Mouse (Mus musculus) heart, embryonic 13.5 days (tissue): Measurements from ENCODE around the gene Amh. TPM values are rescaled to one million over a fixed set of nuclear protein-coding genes. Genes with fewer than 3 reads are reported as not detected.
"Not testable (repeated sequence)": the region's sequence is repeated elsewhere in the genome, so short reads cannot be mapped to it uniquely, and the experiment has no call there.

Experiments used
- ATAC-seq: fragments of 200-750 bp; cut with Nextera tagmentation; 2 replicates; pipeline ENCODE4 v1.8.0; 2017; ENCODE audit warnings: moderate TSS enrichment; ENCODE audit not compliant: insufficient number of reproducible peaks, low FRiP score, low TSS enrichment; ENCODE audit errors: extremely low read depth
- H3K27ac ChIP-seq: fragments of 300-500 bp; sonication (generic); replicated peaks from 2 replicates; pipeline ENCODE4 v1.5.1; 2015; ENCODE audit warnings: moderate library complexity, mild to moderate bottlenecking, inconsistent platforms
- H3K27me3 ChIP-seq: fragments of 300-500 bp; sonication (generic); replicated peaks from 2 replicates; pipeline ENCODE4 v1.6.1; 2015; ENCODE audit warnings: mild to moderate bottlenecking, inconsistent platforms
- H3K36me3 ChIP-seq: fragments of 300-500 bp; sonication (generic); 2 replicates; pipeline ENCODE4 v1.6.1; 2015; ENCODE audit warnings: mild to moderate bottlenecking, inconsistent platforms
- H3K4me1 ChIP-seq: fragments of 300-500 bp; sonication (generic); 2 replicates; pipeline ENCODE4 v1.6.1; 2015; ENCODE audit warnings: inconsistent platforms
- H3K4me2 ChIP-seq: fragments of 300-500 bp; sonication (generic); 2 replicates; pipeline ENCODE4 v1.6.1; 2015; ENCODE audit warnings: inconsistent platforms, mild to moderate bottlenecking, moderate library complexity
- H3K4me3 ChIP-seq: fragments of 300-500 bp; sonication (generic); 2 replicates; pipeline ENCODE4 v1.5.1; 2015; ENCODE audit warnings: moderate library complexity, mild to moderate bottlenecking, inconsistent platforms
- H3K9ac ChIP-seq: fragments of 300-500 bp; sonication (generic); 2 replicates; pipeline ENCODE4 v1.6.1; 2015; ENCODE audit warnings: inconsistent platforms, mild to moderate bottlenecking, moderate library complexity
- H3K9me3 ChIP-seq: fragments of 300-500 bp; sonication (generic); 2 replicates; pipeline ENCODE4 v1.6.1; 2016; ENCODE audit warnings: inconsistent platforms
- WGBS: fragments of 180-500 bp; shearing (Covaris S2); methylation state at CpG from one replicate; pipeline ENCODE4 v1.1.7; 2015; ENCODE audit warnings: mixed read lengths; 5-methylcytosine and 5-hydroxymethylcytosine counted together
- polyA plus RNA-seq: library from polyadenylated mRNA; unstranded; fragments of >200 nt; fragmentation: Nextera tagmentation; extraction: Ambion mirVana; gene quantifications from 2 replicates; pipeline ENCODE4 v1.2.1, GENCODE M21; 2015

The Amh gene
- polyA plus RNA-seq, 1 experiment from 2014 or later: not detected

DNA sequence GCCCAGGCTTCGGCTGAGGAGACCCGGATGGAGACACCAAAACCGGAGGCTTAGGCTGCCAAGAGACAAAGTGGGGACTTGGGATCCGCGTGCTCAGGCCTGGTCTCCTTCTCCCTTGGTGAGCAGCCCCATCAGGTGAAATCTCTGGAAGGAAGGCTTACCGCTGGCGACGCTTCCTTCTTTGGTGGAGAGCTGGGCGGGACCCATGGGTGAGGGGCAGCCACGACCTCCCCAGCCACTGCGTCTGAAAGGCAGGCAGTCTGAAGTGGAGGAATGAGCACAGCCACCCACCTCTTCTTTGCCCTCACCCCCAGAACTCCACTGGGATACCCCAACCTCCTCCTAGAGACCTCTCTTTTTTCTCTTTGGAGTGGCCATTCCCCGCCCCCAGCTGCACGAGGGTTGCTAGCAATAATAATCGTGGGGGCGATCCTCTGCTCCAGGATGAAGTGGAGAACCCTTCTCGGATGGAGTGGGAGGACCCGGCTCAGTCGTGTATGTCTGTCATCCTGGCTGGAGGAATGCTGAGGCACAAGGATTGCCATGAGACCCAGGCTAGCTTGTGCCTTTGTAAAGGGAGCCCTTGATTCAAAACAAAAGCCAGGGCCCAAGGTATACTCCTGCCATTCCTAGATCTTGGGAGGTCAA lies 4.1 kb downstream of the Amh start:
- peak overlapping the region; percentile 81 for H3K27ac ChIP-seq
- no peak for ATAC-seq
- H3K4me3 ChIP-seq: peak overlapping the region; percentile 55
- H3K36me3 ChIP-seq: peaks cover 14% of the 10 kb centered on the region
- 6% methylated on average over 18 of the region's 18 CpGs for WGBS
- no peaks in the 10 kb centered on the region for H3K9me3 ChIP-seq
- peaks cover 68% of the 10 kb centered on the region for H3K4me1 ChIP-seq
- peak overlapping the region; percentile 87 for H3K9ac ChIP-seq
- peaks cover 50% of the 10 kb centered on the region for H3K27me3 ChIP-seq
- H3K4me2 ChIP-seq: peak overlapping the region; percentile 93

DNA sequence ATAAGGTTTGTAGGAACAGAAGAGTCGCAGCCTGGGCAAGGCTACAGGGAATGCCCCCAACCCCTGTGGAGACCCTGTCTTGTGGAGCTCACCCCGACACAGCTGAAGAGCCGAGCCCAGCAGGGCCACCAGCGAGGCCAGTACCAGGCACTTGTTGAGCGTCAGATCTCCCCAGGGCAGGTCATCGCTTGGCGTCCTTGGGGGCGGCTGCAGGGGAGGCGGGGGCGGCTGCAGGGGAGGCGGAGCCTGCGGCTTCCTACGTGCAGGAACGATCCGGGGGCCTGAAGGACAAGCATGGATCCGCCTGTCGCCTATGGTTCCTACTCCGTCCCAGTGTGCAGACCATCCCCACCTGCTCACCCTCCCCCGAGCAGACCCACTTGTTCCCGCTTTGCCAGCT lies 5.0 kb downstream of the Amh start:
- Histone ChIP-seq H3K9ac (peak overlapping the region; percentile 69), H3K4me3 (peak overlapping the region; percentile 36), H3K4me1 (peaks cover 61% of the 10 kb centered on the region), H3K27me3 (peaks cover 50% of the 10 kb centered on the region), H3K4me2 (peak overlapping the region; percentile 93), H3K36me3 (peaks cover 4% of the 10 kb centered on the region; the same call in 1 of the 2 replicates), H3K27ac (no peak overlapping the region), H3K9me3 (no peaks in the 10 kb centered on the region)
- no peak for ATAC-seq
- 2% methylated on average over 20 of the region's 20 CpGs for WGBS

DNA sequence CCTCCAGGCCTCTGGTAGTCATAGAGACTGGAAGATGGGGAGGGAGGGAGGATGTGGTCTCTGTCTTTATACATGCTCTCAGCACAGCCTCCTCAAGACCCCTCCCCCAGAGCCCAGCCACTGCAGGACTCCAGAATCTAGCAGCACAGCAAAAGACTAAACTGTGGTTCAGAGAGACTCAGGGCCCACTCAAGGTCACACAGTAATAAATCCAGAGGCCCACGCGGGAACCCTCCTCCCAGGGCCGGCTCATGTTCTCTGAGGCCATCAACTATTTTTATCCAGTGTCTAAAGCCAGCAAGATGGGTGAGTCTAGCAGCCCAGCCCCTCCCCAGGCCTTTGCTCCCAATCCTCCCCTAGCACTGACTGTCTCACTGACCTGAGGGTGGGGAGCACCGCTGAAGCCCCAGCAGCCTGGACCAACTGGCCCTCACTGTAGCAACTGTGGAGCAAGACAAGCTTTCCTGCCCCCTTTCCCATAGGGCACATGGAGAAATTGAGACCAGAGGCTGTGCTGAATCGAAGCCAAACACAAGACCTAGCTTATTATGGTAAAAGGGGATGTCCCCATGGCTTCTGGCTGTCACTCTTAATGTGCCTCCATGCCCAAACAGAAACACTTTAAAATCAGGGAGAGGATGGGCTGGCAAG lies 7.5 kb downstream of the Amh start:
- H3K27me3 ChIP-seq: peaks cover 40% of the 10 kb centered on the region
- H3K4me1 ChIP-seq: peaks cover 39% of the 10 kb centered on the region
- H3K36me3 ChIP-seq: no peaks in the 10 kb centered on the region
- no peak for ATAC-seq
- 0 out of 2 replicates have a peak overlapping the region, but pooled peaks have one; percentile 42 for H3K9ac ChIP-seq
- no peak overlapping the region for H3K4me2 ChIP-seq
- H3K27ac ChIP-seq: no peak overlapping the region
- WGBS: 40% methylated on average over 5 of the region's 5 CpGs
- H3K4me3 ChIP-seq: no peak overlapping the region
- no peaks in the 10 kb centered on the region for H3K9me3 ChIP-seq

DNA sequence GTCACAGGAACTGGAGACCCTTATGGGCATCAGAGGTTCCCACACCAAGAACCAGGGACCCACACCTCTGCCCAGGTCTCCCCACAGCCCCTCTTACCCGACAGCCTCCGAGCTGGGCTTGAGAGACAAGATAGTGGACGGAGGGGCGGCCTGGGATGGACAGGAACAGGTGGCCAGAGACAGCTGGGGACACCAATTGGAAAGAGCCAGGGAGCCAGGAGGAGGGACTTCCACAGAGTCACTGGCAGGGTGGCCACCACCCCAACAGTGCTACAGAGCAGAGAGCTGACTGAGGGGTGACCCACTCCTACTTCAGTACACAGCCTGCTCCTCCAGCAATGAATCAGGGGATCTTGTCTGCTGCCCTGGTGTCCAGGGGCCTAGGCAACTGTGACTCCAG lies 8.3 kb downstream of the Amh start, which contains the start of gene Jsrp1:
Gene Jsrp1, minus strand, starts transcription at position 133 of the 400 bp plus-strand sequence.
- no peak within 1 kb of the TSS for H3K27ac ChIP-seq
- H3K27me3 ChIP-seq: peaks cover 32% of the 10 kb centered on the region
- no peak within 1 kb of the TSS for H3K4me3 ChIP-seq

DNA sequence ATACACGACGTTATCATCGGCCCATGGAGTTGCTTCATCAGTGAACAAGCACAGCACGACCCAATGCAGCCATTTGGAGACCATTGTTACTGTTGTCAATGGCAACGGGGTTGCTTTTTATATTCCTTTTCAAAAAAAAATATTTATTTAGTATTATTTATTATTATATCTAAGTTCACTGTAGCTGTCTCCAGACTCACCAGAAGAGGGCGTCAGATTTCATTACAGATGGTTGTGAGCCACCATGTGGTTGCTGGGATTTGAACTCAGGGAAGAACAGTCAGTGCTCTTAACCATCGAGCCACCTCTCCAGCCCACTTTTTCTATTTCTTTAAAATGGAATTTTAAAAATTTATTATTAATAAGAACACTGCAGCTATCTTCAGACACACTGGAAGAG lies 9.8 kb downstream of the Amh start:
- Histone ChIP-seq H3K9me3 (no peaks in the 10 kb centered on the region), H3K4me1 (peaks cover 20% of the 10 kb centered on the region), H3K9ac (no peak overlapping the region), H3K4me2 (no peak overlapping the region), H3K27ac (no peak overlapping the region), H3K27me3 (peaks cover 19% of the 10 kb centered on the region), H3K4me3 (no peak overlapping the region), H3K36me3 (no peaks in the 10 kb centered on the region)
- 59% methylated on average over 7 of the region's 7 CpGs for WGBS
- ATAC-seq: no peak

More for the DNA sequence above, 8.3 kb downstream of the Amh start, which contains the start of gene Jsrp1:
- 67% methylated on average over 4 of the region's 4 CpGs for WGBS
- ATAC-seq: no peak
- Histone ChIP-seq H3K4me2 (no peak within 1 kb of the TSS), H3K9me3 (no peaks in the 10 kb centered on the region), H3K9ac (0 out of 2 replicates have a peak within 1 kb of the TSS, but pooled peaks have one; percentile 42), H3K36me3 (no peaks in the 10 kb centered on the region), H3K4me1 (peaks cover 31% of the 10 kb centered on the region)

DNA sequence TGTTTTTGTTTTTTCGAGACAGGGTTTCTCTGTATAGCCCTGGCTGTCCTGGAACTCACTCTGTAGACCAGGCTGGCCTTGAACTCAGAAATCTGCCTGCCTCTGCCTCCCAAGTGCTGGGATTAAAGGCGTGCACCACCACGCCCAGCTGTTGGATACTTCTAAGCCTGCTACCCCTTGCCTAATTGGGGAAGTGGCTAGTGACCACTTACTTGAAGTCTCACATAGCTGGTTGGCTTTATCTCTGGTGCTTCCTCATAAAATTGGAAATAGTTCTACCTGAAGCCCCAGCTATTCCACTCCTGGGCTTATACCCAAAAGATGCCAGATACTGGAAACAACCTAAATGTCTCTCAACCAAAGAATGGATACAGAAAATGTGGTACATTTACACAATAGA lies 11.3 kb downstream of the Amh start:
- WGBS: 79% methylated on average over 3 of the region's 3 CpGs
- H3K4me3 ChIP-seq, ATAC-seq: not testable (repeated sequence)

DNA sequence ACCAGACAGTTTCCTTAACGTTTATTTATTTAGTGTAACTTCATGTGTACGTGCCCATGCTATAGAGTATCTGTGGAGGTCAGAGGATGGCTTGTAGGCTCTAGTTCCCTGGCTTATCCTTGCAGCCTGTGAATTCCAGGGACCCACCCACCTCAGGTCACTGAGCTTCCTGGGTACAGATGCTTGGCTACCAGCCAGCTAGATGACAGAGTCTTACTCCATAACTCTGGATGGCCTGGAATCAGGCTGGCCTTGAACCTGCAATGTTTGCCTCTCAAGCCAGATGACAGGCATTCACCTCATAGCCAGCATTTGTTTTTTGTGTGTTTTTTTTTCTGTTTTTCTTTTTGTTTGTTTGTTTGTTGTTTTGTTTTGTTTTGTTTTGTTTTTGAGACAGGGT lies 12.1 kb downstream of the Amh start:
- Histone ChIP-seq H3K9me3 (no peaks in the 10 kb centered on the region), H3K4me3 (no peak overlapping the region), H3K36me3 (no peaks in the 10 kb centered on the region), H3K4me2 (no peak overlapping the region), H3K27me3 (peaks cover 11% of the 10 kb centered on the region; the same call in 1 of the 2 replicates), H3K27ac (no peak overlapping the region), H3K4me1 (peaks cover 10% of the 10 kb centered on the region; the same call in 1 of the 2 replicates), H3K9ac (no peak overlapping the region)
- WGBS: 49% methylated on average over 2 of the region's 2 CpGs
- ATAC-seq: no peak

More for the DNA sequence above, 11.3 kb downstream of the Amh start:
- H3K36me3 ChIP-seq, H3K9ac ChIP-seq, H3K27ac ChIP-seq, H3K9me3 ChIP-seq, H3K4me2 ChIP-seq: not testable (repeated sequence)
- peaks cover 12% of the 10 kb centered on the region; the same call in 1 of the 2 replicates for H3K4me1 ChIP-seq
- peaks cover 11% of the 10 kb centered on the region; the same call in 1 of the 2 replicates for H3K27me3 ChIP-seq

DNA sequence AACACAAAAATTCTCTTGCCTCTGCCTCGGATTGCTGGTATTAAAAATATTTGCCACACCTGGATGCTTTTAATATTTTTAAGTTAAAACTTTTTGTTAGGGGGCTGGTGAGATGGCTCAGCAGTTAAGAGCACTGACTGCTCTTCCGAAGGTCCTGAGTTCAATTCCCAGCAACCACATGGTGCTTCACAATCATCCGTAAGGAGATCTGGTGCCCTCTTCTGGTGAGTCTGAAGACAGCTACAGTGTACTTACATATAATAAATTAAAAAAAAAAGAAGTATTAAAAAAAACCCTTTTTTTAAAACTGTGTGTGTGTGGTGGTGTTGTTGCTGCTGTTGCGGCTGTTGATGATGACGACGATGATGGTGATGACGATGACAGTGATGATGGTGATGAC lies 12.9 kb downstream of the Amh start:
- not testable (repeated sequence) for H3K9ac ChIP-seq, H3K9me3 ChIP-seq, H3K27ac ChIP-seq, H3K4me2 ChIP-seq, H3K4me1 ChIP-seq, H3K4me3 ChIP-seq, H3K36me3 ChIP-seq, ATAC-seq, H3K27me3 ChIP-seq
- WGBS: 81% methylated on average over 7 of the region's 7 CpGs

DNA sequence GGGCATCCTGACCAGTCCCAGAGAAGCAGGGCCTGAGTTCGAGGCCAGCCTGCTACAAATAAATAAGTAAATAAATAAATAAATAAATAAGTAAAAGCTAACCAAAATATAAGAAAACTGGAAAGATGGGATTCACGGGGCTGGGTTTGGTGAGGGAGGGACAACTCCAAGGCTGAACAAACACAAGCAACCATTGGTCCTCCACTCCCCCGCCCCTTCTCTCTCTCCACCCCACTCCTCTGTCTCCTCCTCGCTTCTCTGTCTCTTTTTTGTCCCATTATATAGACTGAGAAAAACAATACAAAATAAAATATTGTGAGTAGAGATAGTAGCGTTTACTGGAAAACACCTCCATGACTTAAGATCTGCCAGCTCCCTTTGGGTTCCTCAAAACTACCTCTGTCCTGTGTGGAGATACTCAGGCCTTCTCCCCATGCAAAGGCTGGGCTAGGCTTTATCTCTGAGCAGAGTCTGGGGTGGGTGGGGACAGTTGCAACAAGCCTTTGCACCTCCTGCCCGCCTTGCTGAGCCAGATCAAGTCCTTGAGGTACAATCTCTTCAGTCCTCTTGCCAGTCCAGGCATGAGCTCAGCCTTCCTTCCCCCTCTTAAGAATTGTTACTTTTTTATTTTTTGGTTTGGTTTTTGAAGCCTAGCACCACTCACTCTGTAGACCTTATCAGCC lies 13.7 kb downstream of the Amh start:
- Histone ChIP-seq H3K27ac (no peak overlapping the region), H3K9me3 (no peaks in the 10 kb centered on the region), H3K4me3 (no peak overlapping the region), H3K36me3 (no peaks in the 10 kb centered on the region), H3K4me1 (0 out of 2 replicates have a peak, but pooled peaks cover 4% of the 10 kb centered on the region), H3K4me2 (no peak overlapping the region), H3K27me3 (no peaks in the 10 kb centered on the region), H3K9ac (0 out of 2 replicates have a peak overlapping the region, but pooled peaks have one; percentile 47)
- 52% methylated on average over 6 of the region's 6 CpGs for WGBS
- ATAC-seq: no peak

DNA sequence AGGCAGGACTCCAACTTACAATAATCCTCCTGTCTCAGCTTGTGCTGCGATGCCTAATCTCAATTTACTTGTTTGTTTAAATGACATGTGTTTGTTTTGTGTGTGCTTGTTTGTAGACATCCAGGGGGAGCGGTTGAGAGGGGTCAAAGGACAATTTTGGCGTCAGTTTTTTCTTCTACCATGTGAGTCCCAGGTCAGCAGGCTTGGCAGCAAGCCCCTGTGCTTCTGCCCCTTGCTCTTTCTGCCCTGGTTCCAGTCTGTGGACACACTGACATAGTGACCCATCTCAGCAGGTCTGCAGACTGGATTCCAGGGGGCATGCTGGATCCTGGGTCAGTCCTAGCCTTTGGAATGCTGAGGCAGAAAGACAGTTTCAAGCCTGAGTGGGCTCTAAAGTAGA lies 14.4 kb downstream of the Amh start:
- Histone ChIP-seq H3K4me3 (no peak overlapping the region), H3K4me2 (no peak overlapping the region), H3K9me3 (no peaks in the 10 kb centered on the region), H3K27ac (no peak overlapping the region), H3K9ac (no peak overlapping the region; the same call in 1 of the 2 replicates), H3K4me1 (0 out of 2 replicates have a peak, but pooled peaks cover 7% of the 10 kb centered on the region), H3K36me3 (no peaks in the 10 kb centered on the region), H3K27me3 (no peaks in the 10 kb centered on the region)
- no peak for ATAC-seq
- 52% methylated on average over 3 of the region's 3 CpGs for WGBS

DNA sequence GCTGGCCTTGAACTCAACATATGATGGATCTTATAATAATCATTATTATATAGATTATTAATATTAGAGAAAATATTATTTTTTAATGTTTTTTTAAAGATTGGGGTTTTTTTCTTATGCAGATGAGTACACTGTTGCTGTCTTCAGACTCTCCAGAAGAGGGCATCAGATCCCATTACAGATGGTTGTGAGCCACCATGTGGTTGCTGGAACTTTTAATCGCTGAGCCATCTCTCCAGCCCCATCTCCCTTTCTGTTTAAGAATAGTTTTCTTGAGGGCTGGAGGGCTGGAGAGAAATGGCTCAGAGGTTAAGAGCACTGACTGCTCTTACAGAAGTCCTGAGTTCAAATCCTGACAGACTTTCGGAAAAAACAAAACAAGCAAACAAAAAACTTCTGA lies 16.9 kb downstream of the Amh start:
- Histone ChIP-seq H3K4me1 (0 out of 2 replicates have a peak, but pooled peaks cover 7% of the 10 kb centered on the region), H3K27me3 (no peaks in the 10 kb centered on the region), H3K9me3 (no peaks in the 10 kb centered on the region), H3K4me3 (no peak overlapping the region), H3K9ac (no peak overlapping the region), H3K4me2 (no peak overlapping the region), H3K36me3 (no peaks in the 10 kb centered on the region), H3K27ac (no peak overlapping the region)
- no peak for ATAC-seq
- 46% methylated on average over 2 of the region's 2 CpGs for WGBS
